Mouse (Mus musculus): Measurements from ENCODE around the gene 1700016H13Rik. TPM values are rescaled to one million over a fixed set of nuclear protein-coding genes. Genes with fewer than 3 reads are reported as not detected.

1700016H13Rik gene
- polyA plus RNA-seq, 1 experiment from 2014 or later = 0.28 TPM

DNA sequence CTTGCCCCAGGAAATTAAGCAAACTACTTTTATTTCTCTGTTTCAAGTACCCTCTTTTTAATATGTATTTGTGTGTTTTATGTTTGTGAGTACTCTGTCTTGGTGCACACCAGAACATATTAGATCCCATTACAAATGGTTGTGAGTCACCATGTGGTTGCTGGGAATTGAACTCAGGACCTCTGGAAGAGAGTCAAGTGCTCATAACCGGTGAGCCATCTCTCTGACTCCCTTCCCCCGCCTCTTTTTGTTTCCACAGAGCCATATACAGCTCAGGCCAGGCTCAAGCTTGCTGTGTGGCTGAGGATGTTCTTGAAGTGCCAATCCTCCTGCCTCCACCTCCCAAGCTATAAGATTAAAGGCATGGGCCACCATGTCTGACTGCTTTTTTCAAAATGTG is 10.1 kb upstream of the 1700016H13Rik start:
- no peaks in the 10 kb centered on the region for H3K27me3 ChIP-seq (replicated peaks)
- no peaks in the 10 kb centered on the region for H3K4me1 ChIP-seq (replicated peaks)
- no peak overlapping the region for H3K9ac ChIP-seq
- no peak overlapping the region for H3K27ac ChIP-seq
- no peak overlapping the region for H3K4me2 ChIP-seq (replicated peaks)
- H3K36me3 ChIP-seq = no peaks in the 10 kb centered on the region
- H3K4me3 ChIP-seq (replicated peaks) = no peak overlapping the region
- no peaks in the 10 kb centered on the region for H3K9me3 ChIP-seq
- ATAC-seq = no peak
- 71% methylated on average over 2 of the region's 2 CpGs for WGBS

GRCm38 (mm10) chr5:103664932-103665331 is 9.1 kb upstream of the 1700016H13Rik start:
- ATAC-seq = no peak
- Histone ChIP-seq H3K27me3 (replicated peaks) (no peaks in the 10 kb centered on the region), H3K4me1 (replicated peaks) (no peaks in the 10 kb centered on the region), H3K9me3 (no peaks in the 10 kb centered on the region), H3K27ac (no peak overlapping the region), H3K9ac (no peak overlapping the region), H3K4me2 (replicated peaks) (no peak overlapping the region), H3K4me3 (replicated peaks) (no peak overlapping the region), H3K36me3 (no peaks in the 10 kb centered on the region)
- WGBS = 74% methylated on average over 9 of the region's 9 CpGs

DNA sequence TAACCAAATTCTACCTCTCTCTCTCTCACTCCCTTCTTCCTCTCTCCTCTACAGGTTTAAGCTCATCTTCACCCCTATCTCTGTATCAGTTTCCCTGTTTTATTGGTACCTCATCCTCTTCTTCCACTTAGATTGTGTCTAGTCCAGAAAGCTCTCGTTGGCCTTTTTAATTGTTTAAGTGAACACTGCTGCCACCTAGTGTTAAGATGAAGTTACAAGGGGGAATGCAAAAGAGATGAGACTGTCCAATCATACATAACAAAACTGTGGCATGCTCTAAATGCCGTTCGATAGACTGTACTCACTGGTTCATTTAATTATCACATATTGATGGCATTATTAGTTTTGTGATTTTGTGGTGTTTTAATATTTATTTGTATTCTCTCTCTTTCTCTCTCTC is 3.8 kb upstream of the 1700016H13Rik start:
- Histone ChIP-seq H3K4me1 (replicated peaks) (0 out of 2 replicates have a peak, but pooled peaks cover 4% of the 10 kb centered on the region), H3K27ac (no peak overlapping the region), H3K36me3 (no peaks in the 10 kb centered on the region), H3K4me2 (replicated peaks) (no peak overlapping the region), H3K9me3 (no peaks in the 10 kb centered on the region), H3K27me3 (replicated peaks) (no peaks in the 10 kb centered on the region), H3K9ac (no peak overlapping the region), H3K4me3 (replicated peaks) (no peak overlapping the region)
- 34% methylated on average over 3 of the region's 3 CpGs for WGBS
- no peak for ATAC-seq

- no peak overlapping the region for H3K4me3 ChIP-seq (replicated peaks)
- ATAC-seq = no peak
- no peaks in the 10 kb centered on the region for H3K27me3 ChIP-seq (replicated peaks)
- WGBS = 64% methylated on average over 5 of the region's 5 CpGs
- H3K9ac ChIP-seq = no peak overlapping the region
- H3K27ac ChIP-seq = no peak overlapping the region
- H3K4me1 ChIP-seq (replicated peaks) = 0 out of 2 replicates have a peak, but pooled peaks cover 4% of the 10 kb centered on the region
- no peaks in the 10 kb centered on the region for H3K9me3 ChIP-seq
- H3K4me2 ChIP-seq (replicated peaks) = no peak overlapping the region
- H3K36me3 ChIP-seq = no peaks in the 10 kb centered on the region
These were observed 3.1 kb upstream of the 1700016H13Rik start for GRCm38 (mm10) chr5:103658921-103659320.

DNA sequence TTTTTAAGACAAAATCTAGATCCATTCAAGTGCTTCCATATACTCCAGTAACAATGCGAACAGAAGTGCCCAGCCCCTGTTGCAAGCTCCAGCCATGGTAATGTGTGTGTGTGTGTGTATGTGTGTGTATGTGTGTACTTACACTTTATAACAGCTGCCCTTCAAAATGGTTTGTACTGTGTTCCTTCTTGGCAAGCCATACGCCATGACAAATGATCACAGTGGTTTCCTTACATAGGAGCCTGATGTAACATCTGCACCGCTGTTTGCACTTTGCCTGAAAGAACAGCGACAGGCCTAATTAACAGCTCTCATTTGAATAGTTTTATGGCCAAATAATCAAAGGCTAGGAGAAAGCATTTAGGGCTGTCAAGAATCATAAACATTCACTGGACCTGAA is 1.0 kb downstream of the 1700016H13Rik start:
- H3K4me2 ChIP-seq (replicated peaks) = peak overlapping the region; percentile 99
- WGBS = 65% methylated on average over 4 of the region's 4 CpGs
- no peaks in the 10 kb centered on the region for H3K27me3 ChIP-seq (replicated peaks)
- no peaks in the 10 kb centered on the region for H3K9me3 ChIP-seq
- no peak for ATAC-seq
- H3K9ac ChIP-seq = no peak overlapping the region
- H3K4me1 ChIP-seq (replicated peaks) = 0 out of 2 replicates have a peak, but pooled peaks cover 4% of the 10 kb centered on the region
- H3K27ac ChIP-seq = no peak overlapping the region
- no peaks in the 10 kb centered on the region for H3K36me3 ChIP-seq
- H3K4me3 ChIP-seq (replicated peaks) = peak overlapping the region; percentile 57

DNA sequence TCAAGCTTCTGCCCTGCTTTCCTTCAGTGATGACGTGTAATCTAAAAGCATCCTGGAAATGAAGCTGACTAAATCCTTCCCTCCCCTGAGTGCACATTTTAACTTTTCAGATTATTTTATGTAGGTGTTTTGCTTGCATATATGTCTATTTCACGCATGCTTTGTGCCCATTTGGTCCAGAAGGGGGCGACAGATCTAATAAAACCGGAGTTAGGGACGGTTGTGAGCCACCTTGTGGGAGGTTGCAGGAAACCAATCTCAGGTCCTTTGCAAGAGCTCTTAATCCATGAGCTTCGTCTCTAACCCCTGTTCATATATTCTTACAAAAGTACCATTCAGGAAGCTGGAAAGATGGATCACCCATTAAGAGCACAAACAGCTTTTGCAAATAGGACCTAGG is 1.6 kb downstream of the 1700016H13Rik start:
- Histone ChIP-seq H3K27ac (no peak overlapping the region), H3K36me3 (no peaks in the 10 kb centered on the region), H3K27me3 (replicated peaks) (no peaks in the 10 kb centered on the region), H3K4me2 (replicated peaks) (no peak overlapping the region), H3K9ac (no peak overlapping the region), H3K4me1 (replicated peaks) (0 out of 2 replicates have a peak, but pooled peaks cover 4% of the 10 kb centered on the region), H3K4me3 (replicated peaks) (no peak overlapping the region), H3K9me3 (no peaks in the 10 kb centered on the region)
- WGBS = 37% methylated on average over 6 of the region's 6 CpGs
- no peak for ATAC-seq

- H3K36me3 ChIP-seq = no peaks in the 10 kb centered on the region
- 78% methylated on average over 3 of the region's 3 CpGs for WGBS
- ATAC-seq = no peak
- H3K27ac ChIP-seq = no peak overlapping the region
- no peaks in the 10 kb centered on the region for H3K9me3 ChIP-seq
- H3K4me2 ChIP-seq (replicated peaks) = no peak overlapping the region
- no peak overlapping the region for H3K9ac ChIP-seq
- no peaks in the 10 kb centered on the region for H3K27me3 ChIP-seq (replicated peaks)
- H3K4me3 ChIP-seq (replicated peaks) = no peak overlapping the region
- H3K4me1 ChIP-seq (replicated peaks) = no peaks in the 10 kb centered on the region
These were observed 8.5 kb downstream of the 1700016H13Rik start for GRCm38 (mm10) chr5:103647320-103647719.

DNA sequence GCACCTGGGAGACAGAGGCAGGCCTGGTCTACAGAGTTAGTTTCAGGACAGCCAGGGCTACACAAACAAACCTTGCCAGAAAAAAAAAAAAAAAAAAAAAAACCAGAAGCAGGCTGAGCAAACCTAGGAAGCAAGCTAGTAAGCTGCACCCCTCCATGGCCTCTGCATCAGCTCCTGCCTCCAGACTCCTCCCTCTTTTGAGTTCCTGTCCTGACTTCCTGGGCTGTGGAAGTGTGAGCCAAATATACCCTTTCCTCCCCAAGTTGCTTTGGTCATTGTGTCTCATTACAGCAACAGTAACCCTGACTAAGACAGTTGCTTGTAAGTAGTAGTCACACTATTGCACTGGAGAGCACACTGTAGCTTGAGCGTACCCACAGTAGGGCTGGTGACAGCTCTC is 11.6 kb downstream of the 1700016H13Rik start:
- Histone ChIP-seq H3K9me3 (no peaks in the 10 kb centered on the region), H3K4me2 (replicated peaks) (no peak overlapping the region), H3K9ac (no peak overlapping the region), H3K27me3 (replicated peaks) (no peaks in the 10 kb centered on the region), H3K4me3 (replicated peaks) (no peak overlapping the region), H3K4me1 (replicated peaks) (no peaks in the 10 kb centered on the region), H3K27ac (no peak overlapping the region), H3K36me3 (no peaks in the 10 kb centered on the region)
- 0 out of 2 replicates have a peak, but pooled peaks have one; percentile 39 for ATAC-seq
- 91% methylated on average over 1 of the region's 1 CpGs for WGBS

DNA sequence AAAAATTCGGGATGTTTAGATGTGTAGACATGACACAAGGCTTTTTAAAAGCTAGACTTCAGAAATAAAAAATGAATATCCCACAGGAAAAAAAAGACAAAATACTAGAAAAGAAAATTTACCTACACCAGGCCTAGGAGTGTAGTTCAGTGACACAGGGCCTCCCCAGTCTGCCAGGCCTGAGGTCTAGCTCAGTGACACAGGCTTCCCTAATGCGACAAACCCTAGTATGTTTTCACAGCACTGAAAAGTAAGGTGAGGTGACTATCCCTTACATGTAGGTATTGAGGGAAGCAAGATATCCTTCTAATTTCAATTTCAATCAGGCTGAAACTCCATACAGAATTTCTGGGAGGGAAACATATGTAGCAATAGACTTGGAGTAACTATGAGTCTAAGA is 18.6 kb downstream of the 1700016H13Rik start:
- Histone ChIP-seq H3K9ac (no peak overlapping the region), H3K27me3 (replicated peaks) (no peaks in the 10 kb centered on the region), H3K4me2 (replicated peaks) (no peak overlapping the region), H3K27ac (no peak overlapping the region), H3K4me1 (replicated peaks) (no peaks in the 10 kb centered on the region), H3K9me3 (no peaks in the 10 kb centered on the region), H3K4me3 (replicated peaks) (no peak overlapping the region), H3K36me3 (no peaks in the 10 kb centered on the region)
- no peak for ATAC-seq
- 91% methylated on average over 2 of the region's 2 CpGs for WGBS

DNA sequence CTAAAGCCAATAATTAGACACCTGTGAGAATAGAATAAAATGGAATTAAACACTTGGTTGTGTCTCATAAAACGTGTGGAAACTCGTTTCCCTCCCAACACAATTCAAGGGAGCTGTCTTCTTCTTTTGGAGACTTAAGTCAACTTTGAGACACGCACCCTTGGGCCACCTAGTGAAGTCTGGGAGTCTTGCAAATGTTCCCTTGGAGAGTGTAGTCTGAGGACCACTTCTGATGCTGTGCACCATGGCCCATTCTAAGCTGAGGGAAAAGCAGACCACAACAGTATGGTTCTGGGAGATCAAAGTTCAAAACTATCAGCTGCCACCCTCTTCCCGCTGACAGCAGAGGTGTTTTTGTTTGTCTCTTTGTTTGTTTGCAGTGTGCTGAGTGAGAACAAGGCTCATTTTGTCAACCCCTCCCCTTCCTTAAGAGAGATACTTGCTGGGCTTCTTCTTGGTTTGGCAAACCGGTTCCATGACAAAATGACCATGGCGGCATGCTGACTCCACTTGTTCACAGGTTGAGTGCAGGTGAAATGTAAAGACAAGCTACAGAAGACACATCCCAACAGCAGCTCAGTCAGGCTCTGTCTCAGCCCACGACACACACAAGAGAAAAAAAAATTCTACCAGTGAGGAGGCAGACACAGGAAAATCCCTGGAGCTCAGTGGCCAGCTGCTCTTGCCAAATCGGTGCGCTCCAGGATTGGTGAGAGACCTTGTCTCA is 25.8 kb downstream of the 1700016H13Rik start:
- H3K27me3 ChIP-seq (replicated peaks) = no peaks in the 10 kb centered on the region
- no peak overlapping the region for H3K4me2 ChIP-seq (replicated peaks)
- ATAC-seq = no peak
- no peaks in the 10 kb centered on the region for H3K9me3 ChIP-seq
- H3K4me1 ChIP-seq (replicated peaks) = peaks cover 9% of the 10 kb centered on the region; the same call in 1 of the 2 replicates
- 62% methylated on average over 9 of the region's 9 CpGs for WGBS
- H3K9ac ChIP-seq = no peak overlapping the region
- no peak overlapping the region for H3K27ac ChIP-seq
- no peaks in the 10 kb centered on the region for H3K36me3 ChIP-seq
- no peak overlapping the region for H3K4me3 ChIP-seq (replicated peaks)

DNA sequence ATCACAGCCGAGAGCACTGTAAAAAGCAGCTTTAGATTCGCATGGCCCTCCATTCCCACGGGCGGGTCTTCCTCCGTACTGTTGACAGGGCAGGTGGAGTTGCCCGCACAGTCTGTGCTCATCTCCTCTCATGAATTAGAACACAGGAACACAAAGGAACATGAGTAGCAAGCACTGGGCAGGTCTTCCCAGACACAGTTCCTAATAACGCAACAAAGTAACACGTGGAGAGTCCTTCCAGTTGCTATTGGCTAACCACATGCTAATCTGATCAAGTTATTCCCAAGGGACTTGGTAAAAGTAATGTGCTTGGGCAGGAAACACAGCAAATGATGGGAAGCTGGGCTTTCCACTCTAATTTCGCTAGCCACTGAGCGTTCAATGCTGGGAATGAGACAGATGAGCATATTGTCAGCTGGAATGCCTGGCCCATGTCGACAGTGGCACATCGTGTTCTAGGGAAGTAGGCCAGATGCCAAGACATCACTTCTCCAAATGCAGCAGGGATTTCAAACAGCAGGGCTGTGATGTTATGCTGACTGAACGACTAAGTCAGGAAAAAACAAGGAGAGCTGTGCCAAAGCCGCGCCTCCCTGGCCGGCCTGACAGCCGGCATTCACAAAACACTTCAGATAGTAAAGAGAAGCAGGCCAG is 26.6 kb downstream of the 1700016H13Rik start, which contains the start of gene Slc10a6:
Gene Slc10a6 (minus strand): TSS at position 293 of the 654 bp plus-strand sequence.
- H3K9me3 ChIP-seq = no peaks in the 10 kb centered on the region
- H3K4me1 ChIP-seq (replicated peaks) = peaks cover 9% of the 10 kb centered on the region; the same call in 1 of the 2 replicates
- H3K4me3 ChIP-seq (replicated peaks) = no peak within 1 kb of the TSS
- ATAC-seq = peak; percentile 85
- no peaks in the 10 kb centered on the region for H3K27me3 ChIP-seq (replicated peaks)
- no peak within 1 kb of the TSS for H3K9ac ChIP-seq
- H3K4me2 ChIP-seq (replicated peaks) = 0 out of 2 replicates have a peak within 1 kb of the TSS, but pooled peaks have one; percentile 17
- 0 out of 2 replicates have a peak within 1 kb of the TSS, but pooled peaks have one; percentile 27 for H3K27ac ChIP-seq
- 50% methylated on average over 17 of the region's 17 CpGs for WGBS
- no peaks in the 10 kb centered on the region for H3K36me3 ChIP-seq

- H3K36me3 ChIP-seq = no peaks in the 10 kb centered on the region
- no peak overlapping the region for H3K4me3 ChIP-seq (replicated peaks)
- H3K27ac ChIP-seq = no peak overlapping the region
- no peak overlapping the region for H3K9ac ChIP-seq
- H3K27me3 ChIP-seq (replicated peaks) = no peaks in the 10 kb centered on the region
- H3K9me3 ChIP-seq = no peaks in the 10 kb centered on the region
- ATAC-seq = no peak
- H3K4me2 ChIP-seq (replicated peaks) = no peak overlapping the region
- peaks cover 9% of the 10 kb centered on the region; the same call in 1 of the 2 replicates for H3K4me1 ChIP-seq (replicated peaks)
- whole genome bisulfite sequencing = 91% methylated on average over 6 of the region's 6 CpGs
These were observed 27.3 kb downstream of the 1700016H13Rik start for GRCm38 (mm10) chr5:103628499-103628898.
